Mouse (Mus musculus): Measurements from ENCODE around the gene Ppp4r3b. TPM values are rescaled to one million over a fixed set of nuclear protein-coding genes. Genes with fewer than 3 reads are reported as not detected.

The Ppp4r3b gene
- polyA plus RNA-seq, 1 experiment from 2014 or later: 71.1 TPM

GRCm38 (mm10) chr11:29245988-29246387 is 73.3 kb downstream of the Ppp4r3b start:
- Histone ChIP-seq H3K9ac (ENCODE audit: low read length) (peak overlapping the region; percentile 79; the same call in 1 of the 2 replicates), H3K4me2 (ENCODE audit: low read length) (peak overlapping the region; percentile 69)
- 73% methylated on average over 4 of the region's 4 CpGs for WGBS

GRCm38 (mm10) chr11:29246883-29247650 is 74.4 kb downstream of the Ppp4r3b start, which contains the start of gene Cfap36:
Gene Cfap36, minus strand, starts transcription at chr11:29247409.
- ATAC-seq (peak; percentile 100), DNase-seq (ENCODE audit: low spot score) (peak; percentile 100)
- Histone ChIP-seq H3K4me1 (ENCODE audit: control insufficient read depth, insufficient read depth, low read length) (peaks cover 10% of the 10 kb centered on the region; the same call in 1 of the 2 replicates), H3K27ac (ENCODE audit: low read depth, low read length) (peak within 1 kb of the TSS; percentile 82; the same call in 1 of the 2 replicates), H3K36me3 (ENCODE audit: control insufficient read depth, insufficient read depth, low read length) (peaks cover 4% of the 10 kb centered on the region), H3K9ac (ENCODE audit: low read length) (peak within 1 kb of the TSS; percentile 79), H3K27me3 (replicated peaks; ENCODE audit: control insufficient read depth, insufficient read depth, low read length) (no peaks in the 10 kb centered on the region), H3K4me3 (ENCODE audit: low read depth, low read length) (peak within 1 kb of the TSS; percentile 77), H3K9me3 (replicated peaks; ENCODE audit: control insufficient read depth, low read length) (no peaks in the 10 kb centered on the region), H3K4me2 (ENCODE audit: low read length) (peak within 1 kb of the TSS; percentile 69)
- WGBS: under 1% methylated on average over 53 of the region's 53 CpGs

More at GRCm38 (mm10) chr11:29245988-29246387, 73.3 kb downstream of the Ppp4r3b start:
- no peak for ATAC-seq
- no peak for DNase-seq (ENCODE audit: low spot score)
- H3K36me3 ChIP-seq (ENCODE audit: control insufficient read depth, insufficient read depth, low read length): peaks cover 11% of the 10 kb centered on the region
- no peak overlapping the region for H3K27ac ChIP-seq (ENCODE audit: low read depth, low read length)
- H3K4me3 ChIP-seq (ENCODE audit: low read depth, low read length): peak overlapping the region; percentile 77
- H3K27me3 ChIP-seq (replicated peaks; ENCODE audit: control insufficient read depth, insufficient read depth, low read length): no peaks in the 10 kb centered on the region
- H3K4me1 ChIP-seq (ENCODE audit: control insufficient read depth, insufficient read depth, low read length): peaks cover 10% of the 10 kb centered on the region; the same call in 1 of the 2 replicates
- H3K9me3 ChIP-seq (replicated peaks; ENCODE audit: control insufficient read depth, low read length): no peaks in the 10 kb centered on the region

GRCm38 (mm10) chr11:29247725-29248124 is 75.0 kb downstream of the Ppp4r3b start:
- Histone ChIP-seq H3K36me3 (ENCODE audit: control insufficient read depth, insufficient read depth, low read length) (0 out of 2 replicates have a peak, but pooled peaks cover 3% of the 10 kb centered on the region), H3K9ac (ENCODE audit: low read length) (no peak overlapping the region), H3K9me3 (replicated peaks; ENCODE audit: control insufficient read depth, low read length) (no peaks in the 10 kb centered on the region), H3K27me3 (replicated peaks; ENCODE audit: control insufficient read depth, insufficient read depth, low read length) (no peaks in the 10 kb centered on the region), H3K4me2 (ENCODE audit: low read length) (peak overlapping the region; percentile 40), H3K4me3 (ENCODE audit: low read depth, low read length) (peak overlapping the region; percentile 77), H3K27ac (ENCODE audit: low read depth, low read length) (no peak overlapping the region), H3K4me1 (ENCODE audit: control insufficient read depth, insufficient read depth, low read length) (peaks cover 10% of the 10 kb centered on the region; the same call in 1 of the 2 replicates)
- DNase-seq (ENCODE audit: low spot score): no peak
- ATAC-seq: no peak; the same call in 1 of the 2 replicates
- WGBS: 96% methylated on average over 1 of the region's 1 CpGs

GRCm38 (mm10) chr11:29248386-29248785 is 75.7 kb downstream of the Ppp4r3b start:
- no peak for DNase-seq (ENCODE audit: low spot score)
- no peak overlapping the region for H3K27ac ChIP-seq (ENCODE audit: low read depth, low read length)
- 97% methylated on average over 5 of the region's 5 CpGs for WGBS
- no peaks in the 10 kb centered on the region for H3K9me3 ChIP-seq (replicated peaks; ENCODE audit: control insufficient read depth, low read length)
- H3K4me3 ChIP-seq (ENCODE audit: low read depth, low read length): no peak overlapping the region
- H3K9ac ChIP-seq (ENCODE audit: low read length): no peak overlapping the region
- H3K4me2 ChIP-seq (ENCODE audit: low read length): no peak overlapping the region
- ATAC-seq: no peak
- H3K36me3 ChIP-seq (ENCODE audit: control insufficient read depth, insufficient read depth, low read length): 0 out of 2 replicates have a peak, but pooled peaks cover 2% of the 10 kb centered on the region
- H3K27me3 ChIP-seq (replicated peaks; ENCODE audit: control insufficient read depth, insufficient read depth, low read length): no peaks in the 10 kb centered on the region
- H3K4me1 ChIP-seq (ENCODE audit: control insufficient read depth, insufficient read depth, low read length): peaks cover 10% of the 10 kb centered on the region; the same call in 1 of the 2 replicates

GRCm38 (mm10) chr11:29254643-29255042 is 82.0 kb downstream of the Ppp4r3b start:
- DNase-seq (ENCODE audit: low spot score) (no peak), ATAC-seq (no peak)
- no peaks in the 10 kb centered on the region for H3K4me1 ChIP-seq (ENCODE audit: control insufficient read depth, insufficient read depth, low read length)
- no peaks in the 10 kb centered on the region for H3K36me3 ChIP-seq (ENCODE audit: control insufficient read depth, insufficient read depth, low read length)
- H3K4me2 ChIP-seq (ENCODE audit: low read length): no peak overlapping the region
- H3K27ac ChIP-seq (ENCODE audit: low read depth, low read length): no peak overlapping the region
- no peaks in the 10 kb centered on the region for H3K27me3 ChIP-seq (replicated peaks; ENCODE audit: control insufficient read depth, insufficient read depth, low read length)
- 81% methylated on average over 1 of the region's 1 CpGs for WGBS
- no peaks in the 10 kb centered on the region for H3K9me3 ChIP-seq (replicated peaks; ENCODE audit: control insufficient read depth, low read length)
- H3K9ac ChIP-seq (ENCODE audit: low read length): no peak overlapping the region
- H3K4me3 ChIP-seq (ENCODE audit: low read depth, low read length): no peak overlapping the region

GRCm38 (mm10) chr11:29267824-29268223 is 95.1 kb downstream of the Ppp4r3b start:
- Histone ChIP-seq H3K27ac (ENCODE audit: low read depth, low read length) (no peak overlapping the region), H3K9ac (ENCODE audit: low read length) (no peak overlapping the region), H3K4me2 (ENCODE audit: low read length) (no peak overlapping the region), H3K9me3 (replicated peaks; ENCODE audit: control insufficient read depth, low read length) (no peaks in the 10 kb centered on the region), H3K27me3 (replicated peaks; ENCODE audit: control insufficient read depth, insufficient read depth, low read length) (no peaks in the 10 kb centered on the region), H3K36me3 (ENCODE audit: control insufficient read depth, insufficient read depth, low read length) (no peaks in the 10 kb centered on the region), H3K4me3 (ENCODE audit: low read depth, low read length) (no peak overlapping the region), H3K4me1 (ENCODE audit: control insufficient read depth, insufficient read depth, low read length) (no peaks in the 10 kb centered on the region)
- ATAC-seq: peak; percentile 72; the same call in 1 of the 2 replicates
- WGBS: 31% methylated on average over 3 of the region's 3 CpGs
- peak; percentile 80 for DNase-seq (ENCODE audit: low spot score)

Other genes with a start within 250 kb of the Ppp4r3b start
- 31.0 and 33.2 TPM in 2 replicates for gene Pnpt1, start 42.1 kb upstream of the Ppp4r3b start, polyA plus RNA-seq (2014; fragmentation: Nextera tagmentation; extraction: Ambion mirVana)
- 88.5 and 98.3 TPM in 2 replicates for gene Cfap36, start 74.5 kb downstream of the Ppp4r3b start, polyA plus RNA-seq (2014; fragmentation: Nextera tagmentation; extraction: Ambion mirVana)
- 41.3 and 60.1 TPM in 2 replicates for gene Ccdc88a, start 200.8 kb downstream of the Ppp4r3b start, polyA plus RNA-seq (2014; fragmentation: Nextera tagmentation; extraction: Ambion mirVana)